Mouse (Mus musculus) small intestine, adult 2 months (tissue): ENCODE data around the gene Asb5.

ENCODE experiments used
- CTCF ChIP-seq: fragments of 200-500 bp; IDR thresholded peaks from 2 replicates; pipeline ENCODE4 v1.5.1; 2012; ENCODE audit warnings: low read depth, mild to moderate bottlenecking, control low read depth, inconsistent platforms, low read length, moderate library complexity, mixed read lengths; ENCODE audit not compliant: insufficient replicate concordance, insufficient read length; ENCODE audit errors: extremely low read depth
- POLR2A ChIP-seq: fragments of 200-500 bp; IDR thresholded peaks from 2 replicates; pipeline ENCODE4 v1.6.1; 2012; ENCODE audit warnings: low read depth, mild to moderate bottlenecking, control low read depth, inconsistent platforms, low read length, moderate library complexity

DNA sequence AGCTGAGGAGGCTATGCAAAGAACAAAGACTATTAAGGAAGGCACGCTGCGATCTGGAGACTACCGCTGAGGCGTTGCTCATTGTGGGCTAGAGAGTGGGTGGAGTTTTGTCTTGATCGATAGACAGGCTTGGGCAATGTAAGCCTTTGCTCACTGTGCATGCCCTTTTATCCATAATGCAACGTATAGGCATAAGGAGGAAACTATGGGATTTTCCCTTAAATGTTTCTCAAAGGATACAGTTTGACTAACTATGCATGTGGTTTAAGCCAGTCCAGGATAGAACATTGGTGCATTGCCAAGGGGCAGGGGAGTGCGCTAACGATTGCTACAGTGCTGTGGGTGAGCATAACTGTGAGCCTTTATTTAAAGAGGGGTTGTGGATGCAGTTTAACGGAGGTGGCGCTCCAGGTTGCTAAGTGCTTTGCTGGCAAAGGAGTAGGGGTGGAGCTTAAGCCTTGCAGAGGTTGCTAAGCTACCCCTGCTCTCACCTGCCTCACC lies 20.1 kb upstream of the Asb5 start:
- TF ChIP-seq POLR2A: no peak
- TF ChIP-seq CTCF: no peak
